Mouse (Mus musculus) lung, adult 2 months (tissue): Measurements from ENCODE around the gene Herc3. TPM values are rescaled to one million over a fixed set of nuclear protein-coding genes. Genes with fewer than 3 reads are reported as not detected.

ENCODE experiments used
- DNase-seq: peaks from one replicate; pipeline ENCODE4 v3.0.0; 2022
- H3K4me1 ChIP-seq: fragments of 200-500 bp; 2 replicates; pipeline ENCODE4 v1.6.1; 2011; ENCODE audit warnings: low read length; ENCODE audit not compliant: control insufficient read depth, insufficient read depth
- H3K4me3 ChIP-seq: fragments of 200-500 bp; replicated peaks from 2 replicates; pipeline ENCODE3; 2011; ENCODE audit warnings: low read depth, mild to moderate bottlenecking, control low read depth, low read length; ENCODE audit errors: extremely low read depth
- CTCF ChIP-seq: fragments of 200-500 bp; IDR thresholded peaks from 2 replicates; pipeline ENCODE4 v1.5.1; 2011; ENCODE audit warnings: mild to moderate bottlenecking, low read length, control low read depth; ENCODE audit not compliant: insufficient read depth
- POLR2A ChIP-seq: fragments of 200-500 bp; IDR thresholded peaks from 2 replicates; pipeline ENCODE4 v1.6.1; 2011; ENCODE audit warnings: low read depth, mild to moderate bottlenecking, control low read depth, low read length, borderline replicate concordance; ENCODE audit errors: extremely low read depth
- WGBS: fragments of 180-500 bp; shearing (Covaris S2); methylation state at CpG from one replicate; pipeline ENCODE4 v1.1.7; 2018; 5-methylcytosine and 5-hydroxymethylcytosine counted together
- polyA plus RNA-seq: library from polyadenylated mRNA; depleted of rRNA; stranded (reverse); fragments of >200 nt; gene quantifications from 2 replicates; pipeline ENCODE4 v1.2.3, GENCODE M21; 2012

The Herc3 gene
- polyA plus RNA-seq, 1 experiment, result 9.8 TPM

DNA sequence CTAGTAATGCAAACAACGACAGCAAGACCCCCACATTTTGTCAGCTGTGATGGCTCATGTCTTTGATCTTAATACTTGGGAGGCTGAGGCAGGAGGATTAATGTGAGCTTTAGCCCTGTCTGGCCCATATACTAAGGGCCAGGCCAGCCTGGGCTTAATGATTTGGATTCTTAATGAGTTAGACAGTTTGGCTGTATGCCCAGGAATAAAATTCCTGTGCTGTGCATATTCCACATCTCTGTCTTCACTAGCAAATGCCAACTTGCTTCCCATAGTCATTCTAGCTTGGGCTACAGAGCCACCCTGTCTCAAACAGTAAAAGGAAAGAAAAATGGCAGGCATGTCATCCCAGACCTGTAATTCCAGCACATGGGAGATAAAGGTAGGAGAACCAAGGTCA is 4.3 kb downstream of the Herc3 start:
- no peak for DNase-seq
- WGBS, result 82% methylated on average over 1 of the region's 1 CpGs
- TF ChIP-seq CTCF, result no peak
- no peak for TF ChIP-seq POLR2A
- Histone ChIP-seq H3K4me3 (no peak overlapping the region), H3K4me1 (no peaks in the 10 kb centered on the region; the same call in 1 of the 2 replicates)

DNA sequence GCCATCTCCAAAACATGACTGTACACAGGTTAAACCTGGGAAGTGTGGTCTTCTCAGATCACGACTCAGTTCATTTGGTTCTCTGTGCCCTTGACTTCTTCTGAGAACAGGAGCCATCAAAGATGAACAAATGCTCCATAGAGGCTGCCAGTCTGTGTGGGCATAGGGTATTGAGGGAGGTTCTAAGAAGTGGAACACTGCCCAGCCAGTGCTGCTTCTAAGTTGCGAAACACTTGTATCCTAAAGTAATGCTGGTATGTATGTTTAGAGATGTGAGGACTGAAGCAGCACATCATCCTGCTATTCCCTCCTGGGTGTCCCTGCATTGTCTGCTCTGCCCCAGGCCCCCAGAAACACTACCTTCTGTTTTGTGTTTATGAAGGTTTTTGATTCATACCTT is 5.2 kb downstream of the Herc3 start:
- Histone ChIP-seq H3K4me1 (no peaks in the 10 kb centered on the region; the same call in 1 of the 2 replicates), H3K4me3 (no peak overlapping the region)
- TF ChIP-seq CTCF (no peak), POLR2A (no peak)
- 80% methylated on average over 2 of the region's 2 CpGs for WGBS
- DNase-seq, result no peak

DNA sequence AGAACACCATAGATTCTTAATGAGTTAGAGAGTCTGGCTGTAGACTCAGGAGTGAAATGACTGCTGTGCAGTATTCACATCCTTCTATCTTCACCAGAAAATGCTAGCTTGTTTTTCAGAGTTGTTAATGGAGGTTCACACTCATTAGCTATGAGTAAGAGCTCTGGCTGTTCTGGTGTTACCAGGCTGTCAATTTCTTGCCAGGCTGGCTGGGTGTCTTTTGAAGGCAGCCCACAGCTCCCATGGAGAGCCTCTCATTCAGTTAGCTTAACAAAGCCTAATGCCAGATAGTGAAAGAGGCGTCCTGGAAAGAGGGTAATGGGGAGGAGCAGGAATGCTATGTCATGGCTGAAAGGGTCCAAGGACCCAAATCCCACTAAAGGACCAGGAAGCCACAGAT is 6.7 kb downstream of the Herc3 start:
- WGBS, result 60% methylated on average over 1 of the region's 1 CpGs
- TF ChIP-seq CTCF, result no peak
- TF ChIP-seq POLR2A, result no peak
- DNase-seq, result no peak
- Histone ChIP-seq H3K4me3 (no peak overlapping the region), H3K4me1 (no peaks in the 10 kb centered on the region; the same call in 1 of the 2 replicates)

DNA sequence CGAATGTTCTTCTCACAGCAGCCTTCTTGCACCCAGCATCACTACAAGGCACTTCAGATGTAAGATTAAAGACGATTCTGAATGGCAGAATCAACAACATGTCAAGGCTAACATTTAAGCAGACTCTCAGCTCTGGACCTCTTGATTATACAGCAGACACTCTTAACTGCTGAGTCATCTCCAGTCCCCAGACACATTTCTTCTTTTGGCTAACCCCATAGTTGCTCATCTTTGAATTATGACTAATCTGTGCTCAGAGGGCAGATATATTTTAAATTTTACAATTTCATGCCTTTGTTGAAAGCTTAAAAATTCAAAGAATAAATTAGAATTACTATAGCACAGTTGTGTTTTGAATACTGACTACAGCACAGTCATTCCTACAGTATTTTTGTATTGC is 9.9 kb downstream of the Herc3 start:
- TF ChIP-seq CTCF, result no peak
- no peak for TF ChIP-seq POLR2A
- no peak for DNase-seq
- no peaks in the 10 kb centered on the region for H3K4me1 ChIP-seq
- WGBS, result 57% methylated on average over 2 of the region's 2 CpGs
- H3K4me3 ChIP-seq, result no peak overlapping the region

DNA sequence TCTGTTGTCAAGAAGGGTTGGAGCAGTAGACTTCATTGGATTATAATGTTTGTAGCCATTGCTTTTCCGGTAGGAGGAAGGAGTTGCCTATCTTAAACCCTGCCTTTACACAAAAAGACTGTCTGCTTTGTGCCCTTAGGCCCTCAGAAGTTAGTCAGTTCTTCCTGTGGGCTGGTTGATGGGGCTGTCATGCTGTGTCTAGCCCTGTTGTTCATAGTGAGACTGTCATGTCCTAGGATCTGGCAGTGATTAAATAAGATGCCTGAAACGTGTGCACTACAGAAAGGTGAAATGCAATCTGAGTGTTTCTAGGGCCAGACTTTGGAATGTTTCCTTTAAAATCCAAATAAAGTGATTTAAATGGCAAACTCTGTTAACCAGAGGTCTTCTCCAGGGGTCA is 10.9 kb downstream of the Herc3 start:
- 57% methylated on average over 2 of the region's 2 CpGs for WGBS
- TF ChIP-seq POLR2A (no peak), CTCF (no peak)
- no peak for DNase-seq
- Histone ChIP-seq H3K4me1 (no peaks in the 10 kb centered on the region), H3K4me3 (no peak overlapping the region)

DNA sequence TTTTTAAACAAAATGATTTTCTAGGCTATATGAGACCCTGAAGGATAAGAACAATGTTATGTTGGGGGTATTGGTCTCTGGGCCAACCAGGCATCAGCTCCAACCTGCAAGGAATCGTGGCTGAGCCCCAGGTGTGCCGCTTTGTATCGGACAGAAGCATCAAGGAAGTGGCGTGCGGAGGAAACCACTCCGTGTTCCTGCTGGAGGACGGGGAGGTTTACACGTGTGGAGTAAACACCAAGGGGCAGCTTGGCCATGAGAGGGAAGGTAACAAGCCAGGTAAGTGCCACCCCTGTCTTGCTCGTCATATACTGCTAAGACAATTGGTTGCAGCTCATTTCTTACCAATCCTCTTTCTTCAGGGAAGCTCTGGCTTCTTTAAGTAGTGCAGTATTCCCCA is 12.3 kb downstream of the Herc3 start:
- no peak overlapping the region for H3K4me3 ChIP-seq
- no peak for TF ChIP-seq CTCF
- TF ChIP-seq POLR2A, result no peak

DNA sequence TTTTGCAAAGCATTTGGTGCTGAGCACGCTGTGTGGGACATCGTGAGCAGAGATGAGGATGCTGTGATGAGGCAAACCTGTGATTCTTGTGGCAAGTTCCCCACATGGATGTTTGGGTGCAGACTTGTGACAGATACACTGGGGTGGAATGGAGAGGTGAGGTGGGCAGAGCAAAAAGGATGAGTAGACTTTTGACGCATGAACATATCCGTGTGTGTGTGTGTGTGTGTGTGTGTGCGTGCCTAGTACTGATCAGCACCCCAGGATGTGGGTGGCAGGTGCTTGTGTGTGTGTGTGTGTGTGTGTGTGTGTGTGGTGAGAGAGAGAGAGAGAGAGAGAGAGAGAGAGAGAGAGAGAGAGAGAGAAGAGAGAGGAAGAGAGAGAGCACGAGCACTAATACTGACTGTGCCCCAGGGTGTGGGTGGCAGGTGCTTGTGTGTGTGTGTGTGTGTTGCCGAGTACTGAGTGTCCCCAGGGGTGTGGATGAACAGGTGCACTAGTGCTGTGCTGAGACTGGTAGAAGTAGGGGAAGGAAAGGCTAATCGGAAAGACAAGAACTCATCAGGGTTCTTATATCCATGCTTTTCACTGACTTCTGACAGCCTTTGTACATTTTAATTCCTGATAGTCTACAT is 13.0 kb downstream of the Herc3 start:
- DNase-seq, result no peak
- 87% methylated on average over 8 of the region's 8 CpGs for WGBS
- H3K4me1 ChIP-seq, result no peaks in the 10 kb centered on the region
- no peak for TF ChIP-seq POLR2A
- no peak for TF ChIP-seq CTCF
- H3K4me3 ChIP-seq, result no peak overlapping the region

More for the DNA sequence above, 12.3 kb downstream of the Herc3 start:
- no peaks in the 10 kb centered on the region for H3K4me1 ChIP-seq
- DNase-seq, result no peak
- 84% methylated on average over 9 of the region's 9 CpGs for WGBS

DNA sequence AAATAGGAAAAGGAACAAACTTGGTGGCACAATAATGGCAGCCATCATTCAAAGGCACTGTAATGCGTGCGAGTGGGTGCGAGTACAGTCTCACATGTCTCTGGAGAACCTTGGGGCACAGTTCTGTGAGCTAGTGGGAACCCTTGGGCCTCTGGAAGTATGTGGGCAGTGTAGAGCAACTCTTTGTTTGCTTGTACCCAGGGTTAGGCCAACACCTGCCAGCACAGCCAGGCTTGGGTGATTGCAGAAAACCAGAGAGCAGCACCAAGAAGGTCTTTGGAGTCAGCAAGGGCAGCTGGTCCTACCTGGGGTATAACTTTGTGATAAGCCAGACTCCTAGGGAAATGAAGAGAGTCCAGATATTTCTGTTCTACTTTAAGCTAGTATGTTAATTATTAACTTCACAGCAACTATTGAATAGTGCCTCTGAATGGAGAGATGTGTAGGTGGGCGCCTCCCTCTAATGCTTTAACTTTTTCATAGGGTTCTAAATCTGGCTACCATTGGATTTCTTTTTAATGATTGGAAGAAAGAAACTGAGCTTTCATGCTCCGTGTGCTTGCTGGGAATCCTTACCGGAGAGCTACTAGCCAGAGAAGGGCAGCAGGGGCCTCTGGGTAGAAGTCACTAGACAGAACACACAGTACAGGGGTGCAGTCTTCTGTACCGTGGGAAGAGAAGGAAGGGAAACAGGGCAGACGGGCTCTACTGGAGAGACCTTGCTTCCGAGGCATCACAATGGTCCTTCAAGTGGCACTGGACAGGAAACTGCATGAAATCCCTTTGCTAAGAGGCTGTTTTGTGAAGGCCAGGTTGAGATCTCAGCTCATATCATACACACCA is 15.8 kb downstream of the Herc3 start:
- 87% methylated on average over 9 of the region's 9 CpGs for WGBS
- TF ChIP-seq CTCF, result no peak
- no peak for TF ChIP-seq POLR2A
- H3K4me3 ChIP-seq, result no peak overlapping the region
- no peaks in the 10 kb centered on the region for H3K4me1 ChIP-seq
- DNase-seq, result no peak

DNA sequence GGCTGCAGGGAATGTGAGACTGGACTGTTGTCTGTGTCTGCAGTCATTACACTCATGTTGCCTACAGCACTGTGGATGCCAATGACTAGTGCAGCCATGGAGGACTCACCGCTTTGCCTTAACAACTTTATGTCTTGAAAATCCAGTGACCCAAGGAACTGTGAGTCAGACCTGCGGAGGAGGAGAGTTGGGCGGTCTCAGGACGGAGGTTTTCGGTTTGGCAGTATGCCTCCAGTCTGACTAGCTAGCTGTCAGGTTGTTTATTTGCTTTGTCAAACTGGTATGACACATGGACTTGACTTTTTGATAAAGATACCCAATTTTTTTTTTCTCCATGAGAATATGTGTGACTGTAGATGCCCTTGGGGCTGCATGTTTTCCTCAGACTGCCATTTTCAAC is 16.6 kb downstream of the Herc3 start:
- DNase-seq, result no peak
- Histone ChIP-seq H3K4me3 (no peak overlapping the region), H3K4me1 (no peaks in the 10 kb centered on the region)
- 73% methylated on average over 5 of the region's 5 CpGs for WGBS
- TF ChIP-seq CTCF, result no peak
- TF ChIP-seq POLR2A, result no peak

DNA sequence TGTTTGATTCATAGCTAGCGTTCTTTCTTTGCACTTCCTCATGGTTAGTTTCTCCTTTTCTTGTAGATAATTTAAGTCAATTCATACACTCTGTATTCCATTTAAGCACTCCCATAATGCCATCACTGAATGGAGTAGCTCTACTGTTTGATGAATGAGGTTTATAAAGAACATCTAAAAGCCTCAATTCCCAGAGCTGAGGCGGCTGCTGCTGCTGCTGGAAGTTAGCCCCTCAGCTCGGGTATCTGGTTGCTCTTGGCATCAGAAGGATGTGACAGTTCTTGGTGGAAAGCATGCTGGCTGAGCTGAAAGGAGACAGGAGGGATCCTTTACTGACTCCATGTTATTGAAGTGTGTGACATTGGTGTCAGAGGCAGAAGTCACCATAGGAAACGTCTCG is 18.1 kb downstream of the Herc3 start:
- TF ChIP-seq POLR2A (no peak), CTCF (no peak)
- WGBS, result 71% methylated on average over 5 of the region's 5 CpGs

More for the DNA sequence above, 18.1 kb downstream of the Herc3 start:
- DNase-seq, result no peak
- Histone ChIP-seq H3K4me1 (no peaks in the 10 kb centered on the region), H3K4me3 (no peak overlapping the region)
